Comparison of ENCODE assay signal across 8 mouse cellular contexts in the genomic region with DNA sequence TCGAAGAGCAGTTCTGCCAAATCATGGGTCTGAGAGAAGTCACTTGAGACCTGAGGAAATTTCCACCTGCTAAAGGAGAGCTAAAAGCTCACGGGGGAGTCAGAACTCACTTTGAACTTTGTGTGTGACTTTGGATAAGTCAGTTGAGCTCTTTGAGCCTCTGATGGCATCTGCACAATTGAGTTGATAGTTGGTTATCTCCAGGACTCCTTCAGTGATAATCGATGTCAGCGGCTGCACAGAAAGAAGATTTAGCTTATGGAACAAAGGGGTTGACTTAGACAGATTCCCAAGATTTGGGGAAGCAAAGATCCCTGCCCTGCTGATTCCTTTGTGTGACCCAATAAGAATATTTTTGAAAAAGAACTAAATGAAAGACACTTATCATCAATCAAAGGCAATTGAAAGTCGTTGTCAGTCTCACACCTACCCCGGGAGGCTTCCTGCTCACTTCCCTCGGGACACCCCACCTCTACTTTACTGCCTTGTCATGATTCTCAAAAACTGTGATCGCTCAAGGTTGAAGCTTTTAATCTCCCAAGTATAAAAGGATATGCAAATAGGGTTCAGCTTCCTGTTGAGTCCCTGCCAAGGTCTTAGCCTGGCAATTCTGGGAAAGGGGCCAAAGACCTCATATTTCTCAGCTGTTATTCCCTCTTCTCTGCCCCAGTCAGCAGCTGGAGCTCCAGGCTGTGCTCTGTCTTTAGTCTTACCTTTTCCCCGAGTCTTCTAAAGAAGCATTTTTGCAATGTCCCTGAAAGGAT.
DNase-seq lines count a peak whose midpoint lies in the region; ATAC-seq lines count a peak whose summit lies in the region.

No protein-coding gene starts in this region.

- H3K36me3 ChIP-seq in forebrain, embryonic 16.5 days (ENCODE audit: control insufficient read depth, insufficient read depth) = no peaks in the 10 kb centered on the region

- H3K4me3 ChIP-seq in forebrain, embryonic 16.5 days (replicated peaks; ENCODE audit: low read length) = no peak overlapping the region

- H3K9me3 ChIP-seq in forebrain, embryonic 16.5 days (ENCODE audit: control insufficient read depth, low read length) = no peaks in the 10 kb centered on the region

- no peak overlapping the region; the same call in 1 of the 2 replicates for H3K4me2 ChIP-seq in forebrain, embryonic 16.5 days (ENCODE audit: low read length)

- H3K4me1 ChIP-seq in forebrain, embryonic 16.5 days (replicated peaks; ENCODE audit: control insufficient read depth, insufficient read depth, low read length) = peaks cover 16% of the 10 kb centered on the region

- peak overlapping the region; percentile 27; the same call in 1 of the 2 replicates for H3K27ac ChIP-seq in forebrain, embryonic 16.5 days (ENCODE audit: low read length)

- WGBS in forebrain, embryonic 16.5 days = 23% methylated on average over 9 of the region's 9 CpGs

- intact Hi-C loops in left cerebral cortex, postnatal 4 days (cut with DNase I) = no loop called here

- DNase-seq in left cerebral cortex, postnatal 4 days = peak; percentile 64
- DNase-seq in left cerebral cortex, adult 8-10 months (ENCODE audit: low spot score in 2 of 2) = no peak
- peak; percentile 72 for DNase-seq in ZHBTc4 (ENCODE audit: low read depth, low spot score)
- DNase-seq in kidney, adult 11 months = peak; percentile 83
- DNase-seq in urinary bladder, postnatal 36 days (ENCODE audit: low spot score in 2 of 2) = peak; percentile 6 to 28
- no peak for DNase-seq in spleen, postnatal 14 days (ENCODE audit: low spot score in 2 of 2)

- ATAC-seq in forebrain, embryonic 16.5 days = peak; percentile 81
- ATAC-seq in megakaryocyte progenitor cell, adult 5-6 weeks (replicated peaks; ENCODE audit: poor library complexity) = peak; percentile 61

- H3K27me3 ChIP-seq in forebrain, embryonic 16.5 days (replicated peaks; ENCODE audit: control insufficient read depth, insufficient read depth, low read length) = no peaks in the 10 kb centered on the region

- H3K9ac ChIP-seq in forebrain, embryonic 16.5 days (replicated peaks; ENCODE audit: low read depth, low read length) = no peak overlapping the region

Comparison
In these comparisons a context has a peak if more than half of its experiments do, and no peak if none do; other contexts are left out.
1. DNase-seq: peak in left cerebral cortex, postnatal 4 days (single experiment), ZHBTc4 (single experiment), kidney, adult 11 months (single experiment) and urinary bladder, postnatal 36 days (2 of 2); none in left cerebral cortex, adult 8-10 months (0 of 2) and spleen, postnatal 14 days (0 of 2).